Mouse (Mus musculus) spleen, adult 2 months (tissue): ENCODE data around the gene Rhoa.

Experiments
- CTCF ChIP-seq: fragments of 200-500 bp; IDR thresholded peaks from 2 replicates; pipeline ENCODE4 v1.5.1; 2011; ENCODE audit warnings: mild to moderate bottlenecking, inconsistent platforms; ENCODE audit not compliant: insufficient read depth, insufficient read length, insufficient replicate concordance; ENCODE audit errors: extremely low read depth
- POLR2A ChIP-seq: fragments of 200-500 bp; IDR thresholded peaks from 2 replicates; pipeline ENCODE4 v1.6.1; 2011; ENCODE audit warnings: low read depth, low read length, inconsistent platforms

GRCm38 (mm10) chr9:108262494-108263049 is 43.4 kb upstream of the Rhoa start:
- TF ChIP-seq POLR2A = no peak
- TF ChIP-seq CTCF = no peak
